Mouse (Mus musculus) brain, embryonic 14.5 days (tissue): ENCODE results near the gene Mrpl37.

Source experiments
- CTCF ChIP-seq: fragments of 200-500 bp; IDR thresholded peaks from 2 replicates; pipeline ENCODE4 v1.5.1; 2012; ENCODE audit warnings: inconsistent platforms, mild to moderate bottlenecking, moderate library complexity, borderline replicate concordance; ENCODE audit not compliant: insufficient read depth, insufficient read length; ENCODE audit errors: extremely low read depth
- POLR2A ChIP-seq: fragments of 200-500 bp; IDR thresholded peaks from 2 replicates; pipeline ENCODE4 v1.6.1; 2012; ENCODE audit warnings: mild to moderate bottlenecking, inconsistent platforms, borderline replicate concordance; ENCODE audit not compliant: poor library complexity, insufficient read depth, insufficient read length, severe bottlenecking; ENCODE audit errors: extremely low read depth

- TF ChIP-seq CTCF (no peak), POLR2A (no peak)
Observed at GRCm38 (mm10) chr4:107114278-107114677, 47.6 kb upstream of the Mrpl37 start.
